Mouse (Mus musculus): ENCODE measurements around the gene Maml3. TPM values are rescaled to one million over a fixed set of nuclear protein-coding genes. Genes with fewer than 3 reads are reported as not detected.

Gene Maml3
- total RNA-seq, 2 experiments from 2014 or later: 7.1 TPM

DNA sequence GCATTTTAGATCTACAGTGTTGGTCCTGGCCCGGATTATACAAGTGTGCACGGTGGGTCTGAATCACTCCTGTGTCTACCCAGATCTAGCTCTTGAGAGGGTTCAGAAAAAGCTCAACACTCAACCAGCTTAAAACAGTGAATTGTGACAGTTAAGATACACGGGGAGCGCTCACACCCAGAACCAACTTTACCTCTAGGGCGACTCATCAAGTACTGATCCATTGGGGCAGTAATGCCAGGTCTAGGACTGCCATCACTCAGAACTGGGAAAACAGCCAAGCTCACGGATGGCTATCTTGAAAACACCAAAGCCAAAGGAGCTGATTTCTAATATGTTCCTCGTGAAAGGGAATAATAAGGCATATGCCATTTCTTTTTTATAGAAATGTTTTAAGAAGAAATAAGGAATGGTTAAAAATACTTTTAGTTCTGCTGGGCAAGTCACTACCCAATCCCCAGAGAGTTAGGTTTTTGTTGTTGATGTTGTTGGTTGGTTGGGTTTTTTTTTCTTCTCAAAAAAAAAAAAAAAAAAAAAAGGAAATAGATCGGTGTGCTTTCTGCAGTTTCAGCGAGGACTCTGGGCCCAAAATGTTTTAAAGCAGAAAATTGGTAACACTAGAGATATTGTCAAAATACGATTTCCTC lies 103.9 kb downstream of the Maml3 start:
- DNase-seq: no peak

DNA sequence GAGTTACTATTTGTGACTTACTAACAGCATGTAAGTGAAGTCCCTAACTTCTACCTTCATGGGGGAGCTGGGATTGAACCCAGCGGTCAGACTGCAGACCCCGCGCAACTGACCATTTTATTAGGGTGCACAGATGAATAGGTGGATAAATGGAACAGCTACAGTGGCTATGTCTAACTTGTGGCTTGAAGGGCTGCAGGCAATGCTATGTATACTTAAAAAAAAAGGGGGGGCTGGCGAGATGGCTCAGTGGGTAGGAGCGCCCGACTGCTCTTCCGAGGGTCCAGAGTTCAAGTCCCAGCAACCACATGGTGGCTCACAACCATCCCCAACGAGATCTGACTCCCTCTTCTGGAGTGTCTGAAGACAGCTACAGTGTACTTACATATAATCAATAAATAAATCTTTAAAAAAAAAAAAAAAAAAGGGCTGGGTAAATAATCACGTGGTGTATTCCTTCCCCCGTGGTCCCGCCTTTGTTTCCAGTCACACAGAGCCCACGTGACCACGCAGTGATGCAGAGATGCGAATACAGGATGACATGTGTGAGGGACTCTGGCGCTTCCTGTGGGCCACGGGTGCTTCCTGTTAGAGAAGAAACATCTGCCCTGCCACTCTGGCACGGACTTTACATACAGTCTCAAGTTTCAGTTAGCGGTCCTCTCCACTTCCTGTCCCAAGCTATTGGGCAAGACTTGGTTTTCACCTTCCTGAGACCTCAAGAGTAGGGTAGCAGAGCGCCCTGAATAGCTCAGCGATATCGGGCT lies 105.0 kb downstream of the Maml3 start:
- peak; percentile 46 for DNase-seq

DNA sequence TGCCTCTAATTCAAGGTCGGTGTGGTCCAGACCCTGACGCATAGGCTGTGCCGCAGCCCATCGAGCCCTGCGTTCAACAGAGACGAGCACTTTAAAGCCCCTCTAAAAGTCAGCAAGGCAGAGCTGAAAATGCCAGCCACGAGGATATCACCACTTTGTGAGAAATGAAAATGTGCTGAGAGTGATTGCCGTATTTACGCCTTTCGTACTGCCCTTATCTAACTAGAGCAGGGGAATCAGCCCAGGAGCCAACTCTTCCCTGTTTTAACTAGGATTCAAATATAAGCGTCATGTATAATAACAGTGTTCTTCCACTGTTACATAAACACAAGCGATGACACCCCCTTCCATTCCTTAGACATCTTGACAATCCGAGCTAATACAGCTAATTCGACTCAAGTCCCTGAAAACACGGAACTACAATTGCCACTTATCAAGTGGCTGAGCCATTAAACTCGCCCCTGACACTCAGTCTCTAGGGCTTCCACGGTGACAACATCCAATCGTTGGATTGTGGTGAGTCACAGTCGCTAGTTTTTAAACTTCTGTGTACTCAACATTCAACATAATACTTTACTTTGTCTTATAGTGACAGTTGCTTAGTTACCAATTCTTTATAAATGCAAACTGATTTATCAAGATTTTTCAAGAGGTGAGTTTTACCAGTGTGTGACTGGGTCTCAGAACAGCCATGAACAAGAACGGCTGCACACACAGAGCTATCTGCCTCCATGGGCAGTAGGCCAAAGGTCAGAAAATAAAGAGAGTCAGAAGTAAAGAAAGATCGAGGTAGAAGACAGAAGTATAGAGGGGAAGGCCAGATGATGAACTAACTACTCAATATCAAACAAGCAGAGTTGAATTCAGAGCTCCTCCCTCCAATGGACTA lies 106.1 kb downstream of the Maml3 start:
- DNase-seq: no peak

DNA sequence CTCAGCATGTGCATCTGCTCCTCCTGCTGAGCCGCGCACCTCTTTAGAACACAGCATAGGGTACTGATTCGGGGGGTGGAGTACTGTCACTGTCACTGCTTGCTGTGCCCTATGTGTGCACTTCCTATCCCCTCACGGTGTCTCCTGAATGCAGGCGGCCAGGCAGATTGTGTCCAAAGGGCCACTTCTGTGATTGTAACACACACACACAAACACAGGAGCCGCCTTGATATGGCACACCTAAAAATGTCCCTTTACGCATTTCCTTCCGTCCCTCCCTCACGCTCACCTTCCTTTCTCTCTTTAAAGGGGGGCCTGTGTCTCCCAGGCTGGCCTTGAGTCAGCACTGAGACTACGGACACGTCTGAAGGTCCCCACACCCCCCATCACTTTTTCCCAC lies 107.3 kb downstream of the Maml3 start:
- no peak for DNase-seq

DNA sequence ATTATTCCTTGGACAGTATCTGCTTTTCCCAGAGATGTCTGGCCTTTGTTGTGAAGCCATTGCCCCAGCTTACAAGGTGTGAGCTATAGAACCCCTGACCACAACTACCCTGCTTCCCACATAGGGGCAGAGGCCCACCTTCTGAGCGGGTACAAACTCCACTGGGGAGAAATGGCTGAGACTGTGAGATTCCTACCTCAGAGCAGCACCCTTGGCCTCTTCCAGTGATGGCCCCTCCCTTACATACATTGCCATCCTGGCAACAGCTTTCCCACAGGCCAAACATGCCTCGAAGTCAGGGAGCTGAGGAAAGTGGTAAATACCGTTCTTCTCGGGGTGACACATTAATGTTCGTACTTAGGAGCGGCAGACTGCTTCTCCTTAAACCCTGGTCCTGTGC lies 118.4 kb downstream of the Maml3 start:
- DNase-seq: no peak

- no peak for DNase-seq
Observed at GRCm38 (mm10) chr3:51981496-51981895, 123.4 kb downstream of the Maml3 start.

GRCm38 (mm10) chr3:51977654-51978352 lies 127.1 kb downstream of the Maml3 start:
- DNase-seq: no peak

DNA sequence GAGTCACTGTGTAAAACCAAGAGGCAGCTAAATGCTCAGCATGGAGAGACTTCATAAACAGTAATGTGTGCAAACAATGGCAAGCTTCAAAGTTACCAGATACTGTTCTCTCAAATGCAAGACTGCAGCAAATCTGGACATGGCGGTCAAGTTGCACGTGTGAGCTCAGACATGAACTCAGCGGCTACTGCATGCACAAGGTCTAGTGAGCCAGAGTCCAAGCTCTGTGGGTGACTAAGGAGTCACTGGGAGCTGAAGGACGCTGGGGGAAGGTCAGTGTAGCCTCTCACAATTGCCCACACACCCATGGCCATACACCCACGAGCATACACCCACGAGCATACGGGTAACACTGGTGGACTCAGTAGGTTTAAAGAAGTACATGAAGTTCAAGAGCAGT lies 130.3 kb downstream of the Maml3 start:
- DNase-seq: no peak

DNA sequence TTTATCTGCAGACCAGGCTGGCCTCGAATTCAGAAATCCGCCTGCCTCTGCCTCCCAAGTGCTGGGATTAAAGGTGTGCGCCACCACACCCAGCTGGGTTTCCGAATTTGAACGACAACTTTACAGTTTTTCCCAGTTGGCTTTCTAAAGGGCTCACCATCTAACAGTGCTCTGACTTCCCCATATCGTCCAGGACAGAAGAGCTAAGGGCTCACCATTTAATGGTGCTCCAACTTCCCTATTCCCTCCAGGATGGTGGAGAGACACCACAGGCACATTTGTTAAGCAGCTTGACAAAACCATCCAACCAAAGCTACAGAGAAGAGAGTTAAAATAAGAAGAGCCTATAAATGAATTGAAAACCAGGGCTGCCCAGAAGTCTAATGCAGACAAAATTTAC lies 130.7 kb downstream of the Maml3 start:
- no peak for DNase-seq

DNA sequence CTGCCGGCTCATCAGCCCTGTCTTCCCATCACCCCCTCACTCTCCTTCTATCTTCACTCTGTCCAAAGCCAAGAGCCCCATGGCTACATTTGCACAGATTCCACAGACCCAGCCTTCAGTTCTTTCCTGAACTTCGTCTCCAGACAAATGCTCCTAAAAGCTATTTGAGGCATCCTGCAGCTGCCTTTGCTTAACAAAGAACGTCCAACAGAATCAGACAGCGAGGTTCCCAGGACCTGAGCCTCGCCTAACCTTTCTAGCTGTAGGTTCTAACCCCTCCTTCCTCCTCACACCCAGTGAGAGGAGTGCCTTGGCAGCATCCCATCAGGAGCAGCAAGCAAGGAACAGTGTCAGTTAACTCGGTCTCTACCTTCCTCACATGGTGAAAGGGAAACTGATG lies 132.3 kb downstream of the Maml3 start:
- no peak for DNase-seq

DNA sequence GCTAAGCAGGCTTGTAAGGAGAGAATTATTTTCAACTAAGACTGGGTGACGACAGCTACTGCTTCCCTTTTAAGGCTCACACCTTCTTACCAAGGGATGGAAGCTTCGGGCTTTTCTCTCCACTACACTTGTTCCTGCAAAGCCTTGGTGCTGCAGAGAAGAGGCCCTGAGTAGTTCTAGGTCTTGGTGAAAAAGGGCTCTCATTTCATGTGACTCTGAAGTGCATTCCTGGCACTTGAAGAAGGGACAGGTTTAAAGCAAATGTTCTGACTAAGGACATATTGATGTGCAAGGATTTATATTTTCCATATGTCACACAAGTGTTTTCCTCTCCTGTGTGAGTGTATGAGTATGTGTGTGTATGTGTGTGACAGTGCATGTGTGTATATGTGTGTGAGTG lies 134.4 kb downstream of the Maml3 start:
- no peak for DNase-seq

- DNase-seq: no peak
Observed at GRCm38 (mm10) chr3:51969451-51969850, 135.4 kb downstream of the Maml3 start.

DNA sequence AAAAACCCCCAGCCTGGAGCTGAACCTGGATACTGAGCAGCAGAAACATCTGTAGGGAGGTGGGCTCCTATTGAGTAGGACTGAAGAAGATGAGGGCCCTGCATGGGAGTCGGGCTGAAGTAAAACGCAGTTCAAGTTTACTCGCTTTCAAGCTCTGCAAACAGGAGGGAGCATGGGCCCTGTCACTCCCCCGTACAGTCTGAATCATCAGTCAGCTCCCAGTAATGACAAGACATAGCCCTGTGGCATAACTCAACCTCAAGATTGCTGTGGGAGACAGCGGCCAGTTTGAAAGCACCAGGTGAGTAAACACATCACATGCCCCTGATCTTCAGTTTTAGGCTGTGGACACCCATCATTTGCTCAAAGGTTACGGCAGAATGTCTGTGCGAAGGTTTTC lies 139.0 kb downstream of the Maml3 start:
- DNase-seq: no peak

DNA sequence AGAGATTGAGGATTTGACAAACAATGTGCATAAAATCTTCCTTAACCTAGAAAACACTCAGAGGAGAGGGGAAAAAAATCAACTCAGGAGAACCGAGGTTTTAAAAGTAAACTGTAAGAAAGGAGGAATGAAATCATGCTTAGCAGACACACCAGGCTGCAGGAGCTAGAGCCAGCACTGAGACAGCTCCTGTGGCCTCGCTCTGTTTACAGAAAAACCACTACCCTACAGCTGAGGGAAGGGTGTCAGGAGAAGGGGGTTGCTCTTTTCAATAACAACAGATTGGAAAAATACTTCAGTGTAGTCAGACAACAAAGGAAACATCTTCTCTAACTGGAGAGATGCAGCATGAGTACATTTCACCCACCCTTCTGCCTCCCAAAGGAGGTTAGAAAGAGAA lies 139.4 kb downstream of the Maml3 start:
- no peak for DNase-seq

DNA sequence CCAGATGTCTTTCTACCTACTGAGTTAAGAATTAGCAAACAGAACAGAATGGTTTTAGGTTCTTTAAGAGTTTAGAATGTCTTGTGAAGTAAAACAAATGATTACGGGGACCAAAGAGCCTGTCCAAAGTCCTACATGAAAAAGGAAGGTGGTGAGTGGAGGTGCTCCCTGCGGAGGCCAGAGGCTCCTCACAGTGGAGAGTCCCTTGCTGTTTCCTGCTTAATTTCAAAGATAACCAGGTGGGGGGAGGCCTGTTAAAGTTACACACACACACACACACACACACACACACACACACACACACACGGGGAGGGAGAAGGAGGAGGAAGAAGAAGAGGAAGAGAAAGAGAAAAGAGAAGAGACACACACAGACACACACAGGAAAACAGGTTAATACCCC lies 139.9 kb downstream of the Maml3 start:
- DNase-seq: no peak

GRCm38 (mm10) chr3:51963891-51964593 lies 140.8 kb downstream of the Maml3 start:
- DNase-seq: peak; percentile 20

GRCm38 (mm10) chr3:51963151-51963791 lies 141.6 kb downstream of the Maml3 start:
- peak; percentile 10 for DNase-seq

DNA sequence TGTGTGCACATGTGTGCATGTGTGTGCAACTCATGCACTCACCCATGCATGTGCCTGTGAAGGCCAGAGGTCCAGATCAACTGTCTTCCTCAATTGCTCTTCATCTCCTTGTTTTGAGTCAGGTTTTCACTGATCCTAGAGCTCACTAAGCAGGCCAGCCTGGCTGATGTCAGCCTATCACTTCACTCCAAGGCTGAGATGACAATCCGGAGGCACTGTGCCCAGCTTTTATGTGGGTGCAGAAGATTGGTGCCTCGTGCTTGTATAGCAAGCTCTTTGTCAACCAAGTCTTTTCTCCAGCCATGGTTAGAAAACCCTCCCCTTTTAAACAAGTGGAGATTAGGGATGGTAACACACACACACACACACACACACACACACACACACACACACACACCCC lies 146.1 kb downstream of the Maml3 start:
- no peak for DNase-seq

DNA sequence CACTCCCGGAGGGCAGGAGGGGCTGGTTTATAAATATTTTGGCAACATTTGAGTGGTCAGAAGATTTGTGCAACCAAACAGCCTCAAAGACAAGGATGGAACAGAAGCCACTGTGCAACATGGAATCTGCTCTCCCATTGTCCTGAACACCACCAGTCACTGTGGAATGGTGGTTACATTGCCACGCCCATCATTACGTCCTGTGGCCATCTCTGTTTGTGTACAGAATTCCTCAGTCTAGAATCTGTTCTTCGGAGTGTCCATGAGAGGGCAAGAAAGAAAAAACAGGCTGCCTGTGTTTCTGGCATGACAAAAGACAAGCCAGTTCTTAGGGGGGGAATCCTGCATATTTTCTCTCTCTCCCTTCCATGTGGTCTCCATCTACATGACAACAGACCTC lies 150.4 kb downstream of the Maml3 start:
- no peak for DNase-seq

GRCm38 (mm10) chr3:51953927-51954326 lies 150.9 kb downstream of the Maml3 start:
- DNase-seq: no peak
